Mouse (Mus musculus) megakaryocyte, embryonic 14.5 days (primary cell): ENCODE results near the gene Snx18.

Experiments used
- FLI1 ChIP-seq: IDR thresholded peaks from 2 replicates; pipeline ENCODE4 v1.6.1; 2012; ENCODE audit warnings: low read length, inconsistent platforms, mixed read lengths
- GATA1 ChIP-seq: IDR thresholded peaks from 3 replicates; pipeline ENCODE4 v1.6.1; 2012; ENCODE audit warnings: mixed read lengths, low read length, inconsistent platforms, borderline replicate concordance

DNA sequence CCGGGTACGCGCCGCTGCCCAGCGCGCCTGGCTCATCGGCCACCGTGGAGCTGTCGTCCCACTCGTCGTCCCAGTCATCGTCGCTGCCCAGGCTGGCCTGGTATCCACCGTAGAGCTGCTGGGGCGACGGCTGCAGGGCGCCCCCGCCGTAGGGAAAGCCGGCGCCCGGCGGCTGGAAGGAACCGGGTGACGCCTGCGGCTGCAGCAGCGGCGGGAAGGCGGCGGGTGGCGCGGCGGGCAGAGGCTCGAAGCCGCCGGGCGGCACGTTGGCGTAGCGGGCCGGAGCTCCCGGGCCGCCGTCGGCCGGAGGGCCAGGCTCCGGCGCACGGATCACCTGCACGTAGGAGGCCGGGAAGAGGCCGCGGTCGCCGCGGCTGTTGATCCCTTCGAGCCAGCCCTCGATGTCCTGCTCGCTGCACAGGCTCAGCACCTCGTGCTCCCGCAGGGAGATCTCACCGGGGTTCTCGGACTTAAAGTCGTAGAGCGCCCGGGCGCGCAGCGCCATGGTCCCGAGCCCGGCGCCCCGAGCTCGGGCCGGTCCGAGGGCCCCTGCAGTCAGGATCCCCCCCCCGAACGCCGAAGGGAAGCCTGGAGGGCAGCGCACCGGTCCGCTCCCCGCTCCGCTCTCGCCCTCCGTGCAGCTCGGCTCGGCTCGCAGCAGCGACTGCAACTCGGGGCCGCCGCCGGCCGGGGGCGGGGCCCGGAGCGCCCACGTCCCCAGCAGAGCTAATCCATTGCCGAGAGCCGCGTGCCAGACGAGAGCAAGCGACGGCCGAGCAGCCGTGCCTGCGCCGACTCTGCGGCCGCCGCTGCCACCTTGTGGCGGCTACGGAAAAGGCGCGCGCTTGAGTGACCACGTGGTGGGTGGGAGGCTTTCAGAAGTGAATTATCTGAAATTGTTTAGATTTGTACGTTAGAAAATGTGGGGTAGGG, at the start of gene Snx18:
- no peak for TF ChIP-seq GATA1
- TF ChIP-seq FLI1: no peak
